Mouse (Mus musculus) lung, embryonic 16.5 days (tissue): ENCODE data around the gene Vstm2l. TPM values are rescaled to one million over a fixed set of nuclear protein-coding genes. Genes with fewer than 3 reads are reported as not detected.

ENCODE experiments used
- ATAC-seq: fragments of 200-750 bp; cut with Nextera tagmentation; 2 replicates; pipeline ENCODE4 v1.8.0; 2017; ENCODE audit warnings: low read depth, mild to moderate bottlenecking, moderate library complexity
- H3K27ac ChIP-seq: fragments of 300-500 bp; sonication (generic); 2 replicates; pipeline ENCODE4 v1.5.1; 2014; ENCODE audit warnings: mild to moderate bottlenecking, control low read depth, low read length
- H3K27me3 ChIP-seq: fragments of 300-500 bp; sonication (generic); 2 replicates; pipeline ENCODE4 v1.6.1; 2014; ENCODE audit warnings: low read depth, low read length, mixed read lengths; ENCODE audit not compliant: control insufficient read depth, insufficient read depth
- H3K36me3 ChIP-seq: fragments of 300-500 bp; sonication (generic); 2 replicates; pipeline ENCODE4 v1.6.1; 2014; ENCODE audit warnings: low read length; ENCODE audit not compliant: control insufficient read depth, insufficient read depth
- H3K4me1 ChIP-seq: fragments of 300-500 bp; sonication (generic); replicated peaks from 2 replicates; pipeline ENCODE4 v1.6.1; 2014; ENCODE audit warnings: low read length, mixed read lengths; ENCODE audit not compliant: control insufficient read depth, insufficient read depth
- H3K4me2 ChIP-seq: fragments of 300-500 bp; sonication (generic); 2 replicates; pipeline ENCODE4 v1.6.1; 2014; ENCODE audit warnings: low read depth, low read length, control low read depth
- H3K4me3 ChIP-seq: fragments of 300-500 bp; sonication (generic); 2 replicates; pipeline ENCODE4 v1.5.1; 2014; ENCODE audit warnings: mild to moderate bottlenecking, low read length, control low read depth
- H3K9ac ChIP-seq: fragments of 300-500 bp; sonication (generic); 2 replicates; pipeline ENCODE4 v1.6.1; 2014; ENCODE audit warnings: low read length, control low read depth
- H3K9me3 ChIP-seq: fragments of 300-500 bp; sonication (generic); 2 replicates; pipeline ENCODE4 v1.6.1; 2016; ENCODE audit warnings: low read length; ENCODE audit not compliant: control insufficient read depth
- WGBS: fragments of 180-500 bp; shearing (Covaris S2); extraction: QIAGEN DNeasy Blood & Tissue Kit; methylation state at CpG from one replicate; pipeline ENCODE4 v1.1.7; 2014; 5-methylcytosine and 5-hydroxymethylcytosine counted together
- polyA plus RNA-seq: library from polyadenylated mRNA; unstranded; fragments of >200 nt; fragmentation: Nextera tagmentation; extraction: Ambion mirVana; gene quantifications from 2 replicates; pipeline ENCODE4 v1.2.1, GENCODE M21; 2015

Vstm2l gene
- polyA plus RNA-seq, 1 experiment from 2014 or later, result not detected

- no peak for ATAC-seq
- Histone ChIP-seq H3K9me3 (no peaks in the 10 kb centered on the region), H3K36me3 (peaks cover 5% of the 10 kb centered on the region; the same call in 1 of the 2 replicates), H3K4me3 (no peak overlapping the region), H3K9ac (no peak overlapping the region), H3K27ac (no peak overlapping the region), H3K4me1 (no peaks in the 10 kb centered on the region), H3K4me2 (no peak overlapping the region), H3K27me3 (peaks cover 6% of the 10 kb centered on the region; the same call in 1 of the 2 replicates)
- 46% methylated on average over 5 of the region's 5 CpGs for WGBS
Observed at GRCm38 (mm10) chr2:157979241-157979640, 64.8 kb downstream of the Vstm2l start.

DNA sequence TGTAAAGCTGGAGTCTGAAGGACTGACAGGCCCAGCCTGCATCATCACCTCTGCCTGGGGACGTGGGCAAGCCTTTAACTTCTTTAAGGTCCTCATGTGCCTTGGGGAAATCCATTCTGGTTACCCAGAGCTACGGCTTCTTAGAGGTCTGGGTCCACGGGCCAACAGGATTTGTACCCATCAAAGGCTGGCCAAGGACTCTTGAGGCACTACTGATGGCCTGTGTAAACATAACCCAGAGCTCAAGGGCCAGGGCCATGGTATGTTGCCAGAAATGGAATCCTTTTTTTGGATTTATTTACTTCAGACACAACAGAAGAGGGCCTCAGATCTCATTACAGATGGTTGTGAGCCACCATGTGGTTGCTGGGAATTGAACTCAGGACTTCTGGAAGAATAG lies 68.3 kb downstream of the Vstm2l start:
- ATAC-seq, result no peak
- no peak overlapping the region for H3K4me3 ChIP-seq

DNA sequence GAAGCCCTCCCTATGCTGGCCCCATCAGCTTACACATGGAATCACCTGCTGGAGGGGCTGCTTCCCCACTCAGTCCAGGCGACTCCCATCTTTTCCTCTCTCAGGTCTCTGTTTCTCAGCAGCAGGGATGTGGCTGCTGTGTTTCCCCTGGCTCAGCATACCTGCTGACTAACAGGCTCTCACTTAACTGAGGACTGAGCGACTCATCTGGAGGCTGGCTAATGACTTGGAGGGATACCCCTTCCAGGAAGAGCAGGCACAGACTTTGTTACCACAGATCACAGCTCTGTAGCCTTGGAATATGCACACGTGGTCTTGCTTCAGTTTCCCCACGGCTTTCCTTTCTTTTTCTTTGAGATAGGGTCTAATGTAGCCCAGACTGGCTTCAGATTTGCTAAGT lies 68.8 kb downstream of the Vstm2l start:
- peaks cover 5% of the 10 kb centered on the region; the same call in 1 of the 2 replicates for H3K36me3 ChIP-seq
- no peak overlapping the region for H3K9ac ChIP-seq
- no peaks in the 10 kb centered on the region for H3K27me3 ChIP-seq
- no peaks in the 10 kb centered on the region for H3K9me3 ChIP-seq
- no peak for ATAC-seq
- no peak overlapping the region for H3K27ac ChIP-seq
- H3K4me3 ChIP-seq, result no peak overlapping the region
- 68% methylated on average over 4 of the region's 4 CpGs for WGBS
- no peaks in the 10 kb centered on the region for H3K4me1 ChIP-seq
- H3K4me2 ChIP-seq, result no peak overlapping the region

More for the DNA sequence above, 68.3 kb downstream of the Vstm2l start:
- Histone ChIP-seq H3K36me3 (peaks cover 5% of the 10 kb centered on the region; the same call in 1 of the 2 replicates), H3K27ac (no peak overlapping the region), H3K27me3 (no peaks in the 10 kb centered on the region), H3K4me1 (no peaks in the 10 kb centered on the region), H3K4me2 (no peak overlapping the region), H3K9ac (no peak overlapping the region), H3K9me3 (no peaks in the 10 kb centered on the region)
- WGBS, result 45% methylated on average over 3 of the region's 3 CpGs

DNA sequence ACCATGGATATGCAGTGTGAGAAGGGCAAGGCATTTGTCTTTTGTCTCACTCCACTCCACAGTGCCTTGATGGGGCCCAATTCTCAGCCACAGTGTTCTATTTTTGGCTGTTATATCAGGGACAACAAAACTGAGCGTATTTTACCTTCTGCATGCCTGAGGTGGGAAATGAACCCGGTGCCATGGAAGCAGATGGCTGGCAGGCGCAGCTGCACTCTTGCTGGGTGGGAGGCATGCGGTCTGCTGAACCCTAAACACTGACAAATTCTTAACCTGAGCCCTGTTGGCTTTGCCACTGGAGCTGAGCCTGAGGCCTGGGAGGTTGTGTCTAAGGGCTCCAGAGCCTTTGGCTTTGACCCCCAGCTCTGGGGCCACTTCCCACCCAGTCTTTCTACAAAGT lies 71.2 kb downstream of the Vstm2l start:
- Histone ChIP-seq H3K4me1 (no peaks in the 10 kb centered on the region), H3K27ac (no peak overlapping the region), H3K36me3 (peaks cover 5% of the 10 kb centered on the region; the same call in 1 of the 2 replicates), H3K4me2 (no peak overlapping the region), H3K27me3 (no peaks in the 10 kb centered on the region), H3K9ac (no peak overlapping the region), H3K9me3 (no peaks in the 10 kb centered on the region), H3K4me3 (no peak overlapping the region)
- WGBS, result 75% methylated on average over 4 of the region's 4 CpGs
- ATAC-seq, result no peak

DNA sequence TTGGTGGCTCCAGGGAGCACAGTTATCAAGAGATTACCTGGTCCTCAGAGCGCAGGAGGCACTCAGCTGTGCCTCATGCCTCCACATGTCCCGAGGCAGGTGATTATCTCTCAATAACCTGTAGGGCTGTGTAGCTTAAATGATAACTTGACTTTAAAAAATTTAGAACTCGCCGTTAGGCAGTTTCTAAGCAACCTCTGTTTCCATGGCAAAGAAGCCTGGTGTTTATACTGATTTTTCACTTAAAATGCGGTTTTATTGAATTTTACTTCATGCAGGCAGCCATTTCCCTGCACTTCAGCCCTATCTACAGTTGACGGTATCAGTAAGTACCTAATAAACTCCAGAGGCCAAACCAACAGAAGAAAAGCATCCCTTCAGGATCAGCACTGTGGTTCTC lies 71.8 kb downstream of the Vstm2l start:
- peaks cover 5% of the 10 kb centered on the region; the same call in 1 of the 2 replicates for H3K36me3 ChIP-seq
- ATAC-seq, result no peak
- H3K27ac ChIP-seq, result no peak overlapping the region
- H3K9ac ChIP-seq, result no peak overlapping the region
- no peak overlapping the region for H3K4me2 ChIP-seq
- no peaks in the 10 kb centered on the region for H3K4me1 ChIP-seq
- no peaks in the 10 kb centered on the region for H3K27me3 ChIP-seq
- H3K9me3 ChIP-seq, result no peaks in the 10 kb centered on the region
- WGBS, result 86% methylated on average over 6 of the region's 6 CpGs
- H3K4me3 ChIP-seq, result no peak overlapping the region

- Histone ChIP-seq H3K27me3 (no peaks in the 10 kb centered on the region), H3K36me3 (peaks cover 4% of the 10 kb centered on the region), H3K9me3 (no peaks in the 10 kb centered on the region), H3K4me2 (no peak overlapping the region), H3K27ac (no peak overlapping the region), H3K4me1 (no peaks in the 10 kb centered on the region), H3K4me3 (no peak overlapping the region), H3K9ac (no peak overlapping the region)
- WGBS, result 54% methylated on average over 7 of the region's 7 CpGs
- no peak for ATAC-seq
Observed at GRCm38 (mm10) chr2:157988416-157989190, 74.2 kb downstream of the Vstm2l start.

- H3K36me3 ChIP-seq, result peaks cover 4% of the 10 kb centered on the region
- no peak for ATAC-seq
- H3K4me1 ChIP-seq, result no peaks in the 10 kb centered on the region
- H3K4me2 ChIP-seq, result no peak overlapping the region
- no peak overlapping the region for H3K9ac ChIP-seq
- no peaks in the 10 kb centered on the region for H3K9me3 ChIP-seq
- H3K27ac ChIP-seq, result no peak overlapping the region
- 79% methylated on average over 2 of the region's 2 CpGs for WGBS
- H3K27me3 ChIP-seq, result no peaks in the 10 kb centered on the region
- H3K4me3 ChIP-seq, result no peak overlapping the region
Observed at GRCm38 (mm10) chr2:157989946-157990345, 75.5 kb downstream of the Vstm2l start.

DNA sequence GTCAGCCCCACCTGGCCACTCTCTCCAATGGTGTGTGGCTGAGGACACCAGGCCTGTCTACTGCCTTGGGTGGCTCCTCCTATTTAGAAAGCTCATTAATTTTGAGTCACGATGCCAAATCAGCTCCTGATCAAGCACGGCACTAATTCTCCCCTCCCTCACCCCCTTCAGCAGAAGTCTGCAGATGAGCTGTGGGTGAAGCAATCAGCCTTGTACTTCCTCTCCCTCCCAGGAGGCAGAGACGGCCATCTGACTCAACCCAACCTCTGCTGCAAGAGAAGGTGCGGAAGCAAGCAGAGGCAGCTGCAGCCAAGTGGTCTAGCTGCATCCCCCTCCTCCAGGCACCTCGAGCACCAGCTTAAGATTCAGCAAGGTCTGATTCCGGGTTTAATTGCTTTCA lies 76.6 kb downstream of the Vstm2l start:
- Histone ChIP-seq H3K27me3 (no peaks in the 10 kb centered on the region), H3K4me1 (no peaks in the 10 kb centered on the region), H3K4me2 (no peak overlapping the region), H3K9ac (no peak overlapping the region), H3K27ac (no peak overlapping the region), H3K36me3 (peaks cover 7% of the 10 kb centered on the region), H3K9me3 (no peaks in the 10 kb centered on the region), H3K4me3 (no peak overlapping the region)
- 55% methylated on average over 6 of the region's 6 CpGs for WGBS
- ATAC-seq, result no peak

DNA sequence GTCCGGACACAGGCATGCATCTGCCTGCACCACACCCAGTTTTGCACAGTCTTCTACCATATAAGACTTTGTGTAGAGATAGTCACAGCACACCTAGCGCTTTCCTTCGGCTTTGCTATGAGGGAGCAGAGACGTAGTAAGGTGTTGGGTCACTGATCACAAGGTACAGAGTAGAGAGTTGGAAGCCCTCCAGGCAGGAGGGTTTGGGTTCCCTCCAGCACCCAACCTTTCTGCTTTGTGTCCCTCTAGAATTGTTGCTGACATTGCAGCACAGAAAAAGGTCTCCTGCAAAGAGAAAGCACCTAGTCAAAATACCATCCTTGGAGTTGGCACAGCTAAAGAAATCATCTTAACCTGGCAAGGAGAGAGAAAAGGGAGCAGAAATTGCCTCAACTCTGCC lies 78.0 kb downstream of the Vstm2l start:
- no peaks in the 10 kb centered on the region for H3K9me3 ChIP-seq
- no peaks in the 10 kb centered on the region for H3K4me1 ChIP-seq
- ATAC-seq, result no peak
- no peak overlapping the region for H3K27ac ChIP-seq
- H3K27me3 ChIP-seq, result no peaks in the 10 kb centered on the region
- H3K4me3 ChIP-seq, result no peak overlapping the region
- H3K9ac ChIP-seq, result no peak overlapping the region
- no peak overlapping the region for H3K4me2 ChIP-seq
- peaks cover 9% of the 10 kb centered on the region for H3K36me3 ChIP-seq
- WGBS, result 91% methylated on average over 4 of the region's 4 CpGs
